Mouse (Mus musculus) CD4-positive, CD25-positive, alpha-beta regulatory T cell, adult 2 months (primary cell): ENCODE results near the gene Tbxa2r.

Experiments used
- DNase-seq: peaks from one replicate; pipeline ENCODE4 v3.0.0-alpha.2; 2012; ENCODE audit warnings: low read depth, low spot score

Tbxa2r gene

GRCm38 (mm10) chr10:81344421-81345161 lies 16.1 kb downstream of the Tbxa2r start:
- DNase-seq, result peak; percentile 64

- DNase-seq, result no peak
Observed at GRCm38 (mm10) chr10:81345162-81345534, 16.6 kb downstream of the Tbxa2r start.

GRCm38 (mm10) chr10:81346453-81347067 lies 18.0 kb downstream of the Tbxa2r start:
- DNase-seq, result peak; percentile 56

- DNase-seq, result peak; percentile 53
Observed at GRCm38 (mm10) chr10:81349146-81349545, 20.6 kb downstream of the Tbxa2r start.

GRCm38 (mm10) chr10:81349961-81350350 lies 21.4 kb downstream of the Tbxa2r start:
- DNase-seq, result no peak

- peak; percentile 100 for DNase-seq
Observed at GRCm38 (mm10) chr10:81350351-81351063, 22.0 kb downstream of the Tbxa2r start, which contains the start of gene Hmg20b. Gene Hmg20b (minus strand): TSS chr10:81350480.

- DNase-seq, result peak; percentile 83
Observed at GRCm38 (mm10) chr10:81351678-81352291, 23.3 kb downstream of the Tbxa2r start.

- no peak for DNase-seq
Observed at GRCm38 (mm10) chr10:81354738-81355477, 26.4 kb downstream of the Tbxa2r start.

GRCm38 (mm10) chr10:81355533-81355932 lies 27.0 kb downstream of the Tbxa2r start:
- DNase-seq, result no peak

- no peak for DNase-seq
Observed at GRCm38 (mm10) chr10:81356352-81356990, 27.9 kb downstream of the Tbxa2r start.

- DNase-seq, result peak; percentile 95
Observed at GRCm38 (mm10) chr10:81356991-81357844, 28.7 kb downstream of the Tbxa2r start, which contains the start of gene Mfsd12. Gene Mfsd12 (plus strand): TSS chr10:81357491.

GRCm38 (mm10) chr10:81358209-81358608 lies 29.7 kb downstream of the Tbxa2r start:
- no peak for DNase-seq

- DNase-seq, result no peak
Observed at GRCm38 (mm10) chr10:81358841-81359240, 30.3 kb downstream of the Tbxa2r start.

GRCm38 (mm10) chr10:81360721-81361120 lies 32.2 kb downstream of the Tbxa2r start:
- no peak for DNase-seq

GRCm38 (mm10) chr10:81362336-81362949 lies 33.9 kb downstream of the Tbxa2r start:
- DNase-seq, result no peak

- no peak for DNase-seq
Observed at GRCm38 (mm10) chr10:81363436-81364346, 35.2 kb downstream of the Tbxa2r start.

GRCm38 (mm10) chr10:81364666-81365065 lies 36.1 kb downstream of the Tbxa2r start:
- no peak for DNase-seq

GRCm38 (mm10) chr10:81365073-81365472 lies 36.5 kb downstream of the Tbxa2r start:
- DNase-seq, result no peak
